In genomic region chr2:144159854-144160331, GRCm38 (mm10) we compare ENCODE assay signal across 10 mouse cellular contexts.
A peak's percentile ranks its signal among the peaks of the same experiment; 100 is the strongest.
DNase-seq lines count a peak whose midpoint lies in the region; ATAC-seq lines count a peak whose summit lies in the region.
"Had no signal": no experiment of that assay in that cellular context is flagged by ENCODE, and none has a peak within 500 bp of the region (broad histone marks: within the 10 kb centered on the region; RNA-seq: fewer than 3 reads in every experiment).

No protein-coding gene starts in this region.

- DNase-seq in heart, postnatal 36 days = no peak
- peak; percentile 14 for DNase-seq in Muller cell, postnatal 12 days (ENCODE audit: inconsistent ontology term)
- DNase-seq in kidney, adult 8-10 months = peak; percentile 64 to 70
- DNase-seq in gastrocnemius, adult 18-20 months (ENCODE audit: low spot score) = no peak
- no peak for DNase-seq in right cerebral cortex, postnatal 4 days
- DNase-seq: adrenal gland, adult 2 months; thymus, postnatal 14 days had no signal

- H3K27me3 ChIP-seq in heart, embryonic 11.5 days (ENCODE audit: control insufficient read depth, insufficient read depth, low read length) = peaks cover 8% of the 10 kb centered on the region
- peaks cover 16% of the 10 kb centered on the region for H3K27me3 ChIP-seq in liver, embryonic 12.5 days (replicated peaks)

- intact Hi-C loops in heart, postnatal 36 days (cut with DNase I) = no loop called here

- no peak overlapping the region for H3K4me3 ChIP-seq in heart, embryonic 11.5 days (ENCODE audit: low read depth, low read length)
- no peak overlapping the region for H3K4me3 ChIP-seq in liver, embryonic 12.5 days

- H3K9ac ChIP-seq in heart, embryonic 11.5 days (ENCODE audit: low read depth, low read length) = no peak overlapping the region
- no peak overlapping the region for H3K9ac ChIP-seq in liver, embryonic 12.5 days

- WGBS in heart, embryonic 11.5 days (ENCODE audit: insufficient replicate concordance) = 41% methylated on average over 9 of the region's 9 CpGs
- 38% methylated on average over 9 of the region's 9 CpGs for WGBS in liver, embryonic 12.5 days (ENCODE audit: insufficient replicate concordance)

- H3K4me2 ChIP-seq in heart, embryonic 11.5 days = no peak overlapping the region
- H3K4me2 ChIP-seq in liver, embryonic 12.5 days = peak overlapping the region; percentile 4; the same call in 1 of the 2 replicates

- no peak for ATAC-seq in heart, embryonic 11.5 days (replicated peaks; ENCODE audit: insufficient number of reproducible peaks, low FRiP score, low TSS enrichment)
- ATAC-seq in liver, embryonic 12.5 days = peak; percentile 53; the same call in 1 of the 2 replicates
- no peak for ATAC-seq in CD4-positive, CD25-positive, alpha-beta regulatory T cell, adult 4 months

- peaks cover 8% of the 10 kb centered on the region for H3K4me1 ChIP-seq in heart, embryonic 11.5 days (ENCODE audit: control insufficient read depth, insufficient read depth, low read length)
- H3K4me1 ChIP-seq in liver, embryonic 12.5 days = peaks cover 23% of the 10 kb centered on the region

- no peaks in the 10 kb centered on the region for H3K9me3 ChIP-seq in heart, embryonic 11.5 days (replicated peaks; ENCODE audit: control insufficient read depth, low read length)
- no peaks in the 10 kb centered on the region for H3K9me3 ChIP-seq in liver, embryonic 12.5 days (replicated peaks)

- H3K27ac ChIP-seq in heart, embryonic 11.5 days (ENCODE audit: low read depth, low read length) = 0 out of 2 replicates have a peak overlapping the region, but pooled peaks have one; percentile 54
- H3K27ac ChIP-seq in liver, embryonic 12.5 days = 0 out of 2 replicates have a peak overlapping the region, but pooled peaks have one; percentile 34

- H3K36me3 ChIP-seq in heart, embryonic 11.5 days (ENCODE audit: control insufficient read depth, insufficient read depth, low read length) = no peaks in the 10 kb centered on the region
- H3K36me3 ChIP-seq in liver, embryonic 12.5 days = no peaks in the 10 kb centered on the region

Comparison
In these comparisons a context has a peak if more than half of its experiments do, and no peak if none do; other contexts are left out.
1. DNase-seq: peak in Muller cell, postnatal 12 days (single experiment) and kidney, adult 8-10 months (2 of 2); none in heart, postnatal 36 days (0 of 2), gastrocnemius, adult 18-20 months (single experiment) and right cerebral cortex, postnatal 4 days (single experiment).